Mouse (Mus musculus): Measurements from ENCODE around the gene Adcy3. TPM values are rescaled to one million over a fixed set of nuclear protein-coding genes. Genes with fewer than 3 reads are reported as not detected.

Adcy3 gene
- total and polyA plus RNA-seq, 3 experiments = 0.13 to 0.34 (median 0.13) TPM

- in situ Hi-C loops (cut with MboI; ENCODE audit: low pct_ligation_motif_present, low pct_unique_long_range_greater_than_20kb, low sequenced_read_pairs) = no loop called here
- no peaks in the 10 kb centered on the region for H3K27me3 ChIP-seq (replicated peaks)
- H3K79me2 ChIP-seq (replicated peaks; ENCODE audit: control insufficient read depth, extremely low read depth, insufficient read depth, poor library complexity, severe bottlenecking) = no peaks in the 10 kb centered on the region
- no peak overlapping the region for H3K4me2 ChIP-seq (ENCODE audit: insufficient read depth, low read depth, poor library complexity, severe bottlenecking)
- dilution Hi-C loops (cut with MboI; ENCODE audit: extremely low pct_ligation_motif_present, extremely low pct_unique_long_range_greater_than_20kb, low sequenced_read_pairs) = no loop called here
- no peaks in the 10 kb centered on the region for H3K36me3 ChIP-seq (replicated peaks in 1 of 2; ENCODE audit: control insufficient read depth in 1 of 2, insufficient read depth in 1 of 2, low read length in 1 of 2)
- H3K9ac ChIP-seq (ENCODE audit: insufficient read depth, low read depth) = no peak overlapping the region
- no peak overlapping the region for H3K27ac ChIP-seq (ENCODE audit: insufficient read depth, low read depth)
- no peaks in the 10 kb centered on the region for H3K4me1 ChIP-seq (ENCODE audit: control insufficient read depth in 1 of 2, insufficient read depth in 2 of 2)
- no peak overlapping the region for H3K4me3 ChIP-seq (replicated peaks in 1 of 3; ENCODE audit: low read depth in 2 of 3, low read length in 2 of 3, poor library complexity in 1 of 3)
- no peaks in the 10 kb centered on the region for H3K9me3 ChIP-seq (replicated peaks; ENCODE audit: low read length)
- no peak for TF ChIP-seq ZNF384 (IDR thresholded peaks at IDR 0.05; ENCODE audit: low read depth, low read length)
- TF ChIP-seq RCOR1 (conservative IDR thresholded peaks at IDR 0.05; ENCODE audit: low read depth, low read length) = no peak
- TF ChIP-seq JUND (conservative IDR thresholded peaks at IDR 0.05; ENCODE audit: low read depth, low read length) = no peak
- DNase-seq (ENCODE audit: extremely low read depth) = no peak
Measured at GRCm38 (mm10) chr12:4173108-4173790, 40.3 kb downstream of the Adcy3 start.

- no peaks in the 10 kb centered on the region for H3K36me3 ChIP-seq (replicated peaks in 1 of 2; ENCODE audit: control insufficient read depth in 1 of 2, insufficient read depth in 1 of 2, low read length in 1 of 2)
- H3K4me1 ChIP-seq (ENCODE audit: control insufficient read depth in 1 of 2, insufficient read depth in 2 of 2) = peaks cover 0 to 5% of the 10 kb centered on the region in 2 experiments; a peak in 1 of 4 replicates
- in situ Hi-C loops (cut with MboI; ENCODE audit: low pct_ligation_motif_present, low pct_unique_long_range_greater_than_20kb, low sequenced_read_pairs) (no loop called here), dilution Hi-C loops (cut with MboI; ENCODE audit: extremely low pct_ligation_motif_present, extremely low pct_unique_long_range_greater_than_20kb, low sequenced_read_pairs) (no loop called here)
- H3K9me3 ChIP-seq (replicated peaks; ENCODE audit: low read length) = no peaks in the 10 kb centered on the region
- H3K79me2 ChIP-seq (replicated peaks; ENCODE audit: control insufficient read depth, extremely low read depth, insufficient read depth, poor library complexity, severe bottlenecking) = no peaks in the 10 kb centered on the region
- H3K9ac ChIP-seq (ENCODE audit: insufficient read depth, low read depth) = no peak overlapping the region
- no peak overlapping the region for H3K4me3 ChIP-seq (replicated peaks in 1 of 3; ENCODE audit: low read depth in 2 of 3, low read length in 2 of 3, poor library complexity in 1 of 3)
- H3K27me3 ChIP-seq (replicated peaks) = no peaks in the 10 kb centered on the region
- H3K27ac ChIP-seq (ENCODE audit: insufficient read depth, low read depth) = no peak overlapping the region
- DNase-seq (ENCODE audit: extremely low read depth) = no peak
- no peak for TF ChIP-seq GABPA (IDR thresholded peaks at IDR 0.05; ENCODE audit: insufficient replicate concordance, low read depth, low read length)
- TF ChIP-seq ETS1 (conservative IDR thresholded peaks at IDR 0.05; ENCODE audit: low read depth, low read length) = no peak
- TF ChIP-seq POLR2AphosphoS2 (IDR thresholded peaks at IDR 0.05; ENCODE audit: low read depth, low read length) = no peak
- TF ChIP-seq CTCF (conservative IDR thresholded peaks at IDR 0.05 in 1 of 2, IDR thresholded peaks at IDR 0.05 in 1 of 2; ENCODE audit: low read depth in 2 of 2, low read length in 2 of 2) = no peak
- no peak for TF ChIP-seq HCFC1 (IDR thresholded peaks at IDR 0.05; ENCODE audit: low read depth, low read length)
- no peak overlapping the region for H3K4me2 ChIP-seq (ENCODE audit: insufficient read depth, low read depth, poor library complexity, severe bottlenecking)
Measured at GRCm38 (mm10) chr12:4178839-4179238, 45.9 kb downstream of the Adcy3 start.

GRCm38 (mm10) chr12:4179671-4180233 is 46.8 kb downstream of the Adcy3 start:
- H3K4me2 ChIP-seq (ENCODE audit: insufficient read depth, low read depth, poor library complexity, severe bottlenecking) = no peak overlapping the region
- H3K27me3 ChIP-seq (replicated peaks) = no peaks in the 10 kb centered on the region
- in situ Hi-C loops (cut with MboI; ENCODE audit: low pct_ligation_motif_present, low pct_unique_long_range_greater_than_20kb, low sequenced_read_pairs) = no loop called here
- no peaks in the 10 kb centered on the region for H3K9me3 ChIP-seq (replicated peaks; ENCODE audit: low read length)
- H3K4me3 ChIP-seq (replicated peaks in 1 of 3; ENCODE audit: low read depth in 2 of 3, low read length in 2 of 3, poor library complexity in 1 of 3) = no peak overlapping the region
- H3K27ac ChIP-seq (ENCODE audit: insufficient read depth, low read depth) = no peak overlapping the region
- H3K36me3 ChIP-seq (replicated peaks in 1 of 2; ENCODE audit: control insufficient read depth in 1 of 2, insufficient read depth in 1 of 2, low read length in 1 of 2) = no peaks in the 10 kb centered on the region
- peaks cover 0 to 5% of the 10 kb centered on the region in 2 experiments; a peak in 1 of 4 replicates for H3K4me1 ChIP-seq (ENCODE audit: control insufficient read depth in 1 of 2, insufficient read depth in 2 of 2)
- no peak overlapping the region for H3K9ac ChIP-seq (ENCODE audit: insufficient read depth, low read depth)
- TF ChIP-seq HCFC1 (IDR thresholded peaks at IDR 0.05; ENCODE audit: low read depth, low read length) (no peak), TCF12 (IDR thresholded peaks at IDR 0.05; ENCODE audit: low read depth, low read length) (no peak), MXI1 (IDR thresholded peaks at IDR 0.05; ENCODE audit: low read depth, low read length) (no peak), BHLHE40 (IDR thresholded peaks at IDR 0.05; ENCODE audit: low read depth, low read length) (no peak), MYC (IDR thresholded peaks at IDR 0.05; ENCODE audit: low read depth, low read length) (no peak)
- DNase-seq (ENCODE audit: extremely low read depth) = no peak
- dilution Hi-C loops (cut with MboI; ENCODE audit: extremely low pct_ligation_motif_present, extremely low pct_unique_long_range_greater_than_20kb, low sequenced_read_pairs) = no loop called here
- H3K79me2 ChIP-seq (replicated peaks; ENCODE audit: control insufficient read depth, extremely low read depth, insufficient read depth, poor library complexity, severe bottlenecking) = no peaks in the 10 kb centered on the region

Data from CH12.LX (cell line).